Mouse (Mus musculus) thymus, adult 2 months (tissue): ENCODE results near the gene Ccser1. TPM values are rescaled to one million over a fixed set of nuclear protein-coding genes. Genes with fewer than 3 reads are reported as not detected.

Experiments
- DNase-seq: peaks from one replicate; pipeline ENCODE4 v3.0.0; 2021
- H3K27ac ChIP-seq: fragments of 200-500 bp; 2 replicates; pipeline ENCODE4 v1.5.1; 2012; ENCODE audit warnings: low read length, control low read depth; ENCODE audit not compliant: control insufficient read depth, insufficient read depth
- H3K27me3 ChIP-seq: fragments of 200-500 bp; 2 replicates; pipeline ENCODE4 v1.6.1; 2012; ENCODE audit warnings: mild to moderate bottlenecking, low read length, moderate library complexity, mixed read lengths; ENCODE audit not compliant: control insufficient read depth, insufficient read depth
- H3K36me3 ChIP-seq: fragments of 200-500 bp; 2 replicates; pipeline ENCODE4 v1.6.1; 2012; ENCODE audit warnings: mild to moderate bottlenecking, low read length, moderate library complexity; ENCODE audit not compliant: control insufficient read depth, insufficient read depth
- H3K4me1 ChIP-seq: fragments of 200-500 bp; replicated peaks from 2 replicates; pipeline ENCODE4 v1.6.1; 2012; ENCODE audit warnings: low read length; ENCODE audit not compliant: control insufficient read depth, insufficient read depth
- H3K4me3 ChIP-seq: fragments of 200-500 bp; 2 replicates; pipeline ENCODE4 v1.5.1; 2012; ENCODE audit warnings: mild to moderate bottlenecking, low read length, control low read depth, moderate library complexity; ENCODE audit not compliant: control insufficient read depth, insufficient read depth
- CTCF ChIP-seq: fragments of 200-500 bp; IDR thresholded peaks from 2 replicates; pipeline ENCODE4 v1.5.1; 2012; ENCODE audit warnings: mild to moderate bottlenecking, control low read depth, low read length, moderate library complexity, borderline replicate concordance; ENCODE audit not compliant: control insufficient read depth, poor library complexity, insufficient read depth; ENCODE audit errors: extremely low read depth
- POLR2A ChIP-seq: fragments of 200-500 bp; IDR thresholded peaks from 2 replicates; pipeline ENCODE4 v1.6.1; 2012; ENCODE audit warnings: mild to moderate bottlenecking, low read length, control low read depth, moderate library complexity; ENCODE audit not compliant: control insufficient read depth, poor library complexity, insufficient read depth; ENCODE audit errors: extremely low read depth
- WGBS: fragments of 180-500 bp; shearing (Covaris S2); methylation state at CpG from one replicate; pipeline ENCODE4 v1.1.7; 2018; 5-methylcytosine and 5-hydroxymethylcytosine counted together
- polyA plus RNA-seq: library from polyadenylated mRNA; depleted of rRNA; stranded (reverse); fragments of >200 nt; gene quantifications from 2 replicates; pipeline ENCODE4 v1.2.3, GENCODE M21; 2012

Gene Ccser1
- polyA plus RNA-seq, 1 experiment: 1.6 TPM

DNA sequence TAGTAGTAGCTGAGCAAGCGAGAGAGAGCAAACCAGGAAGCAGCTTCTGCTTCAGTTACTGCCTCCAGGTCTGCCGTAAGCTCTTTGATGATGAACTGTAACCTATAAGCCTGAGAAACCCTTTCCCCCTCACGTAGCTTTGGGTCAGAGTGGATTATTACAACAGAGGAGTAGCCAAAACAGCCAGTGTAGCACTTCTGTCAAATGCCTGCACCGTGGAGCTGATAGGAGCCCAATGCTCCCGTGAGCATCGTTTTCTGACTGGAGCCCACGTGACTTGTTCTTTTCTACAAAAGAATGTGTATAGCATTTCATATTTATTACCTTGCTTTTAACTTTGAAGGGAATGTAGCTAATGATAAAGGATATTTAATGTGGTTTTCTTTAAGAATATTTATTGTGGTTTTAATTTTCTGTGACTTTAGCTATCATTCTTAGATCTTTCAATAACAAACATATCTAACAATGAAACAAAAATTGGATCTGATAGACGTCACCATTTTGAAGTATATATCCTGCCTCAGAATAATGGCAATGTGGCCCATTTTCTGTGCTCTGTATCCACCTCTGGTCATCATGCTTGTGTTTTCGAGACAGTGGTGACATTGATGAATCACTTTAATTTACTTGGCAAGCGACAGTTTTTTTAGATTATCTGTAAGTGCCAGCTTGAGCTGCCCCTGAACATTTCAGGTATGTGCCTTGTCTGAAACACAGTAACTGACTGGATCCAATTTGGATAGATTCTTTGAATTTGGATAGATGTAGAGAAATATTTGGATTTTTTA is 78.9 kb downstream of the Ccser1 start:
- peaks cover 7% of the 10 kb centered on the region for H3K4me1 ChIP-seq
- WGBS: 79% methylated on average over 10 of the region's 10 CpGs

DNA sequence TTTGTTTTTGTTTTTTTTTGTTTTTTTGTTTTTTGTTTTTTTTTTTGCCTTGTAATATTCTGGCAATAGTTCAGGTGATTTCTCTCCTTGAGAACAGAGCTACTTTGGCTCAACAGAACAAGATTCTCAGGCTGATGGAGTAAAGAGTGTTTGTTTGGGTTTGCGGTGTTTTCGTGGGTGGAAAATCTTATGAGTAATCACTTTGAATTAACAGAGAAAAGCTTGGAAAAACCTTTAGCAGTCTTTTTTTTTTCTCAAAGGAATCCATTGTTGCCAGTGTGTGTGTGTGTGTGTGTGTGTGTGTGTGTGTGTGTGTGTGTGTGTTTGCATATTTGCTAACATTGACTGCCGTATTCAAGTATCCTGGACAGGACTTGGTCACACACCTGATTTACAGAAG is 81.3 kb downstream of the Ccser1 start:
- 89% methylated on average over 3 of the region's 3 CpGs for WGBS
- no peak for DNase-seq
- Histone ChIP-seq H3K27me3 (no peaks in the 10 kb centered on the region), H3K4me1 (peaks cover 7% of the 10 kb centered on the region), H3K36me3 (no peaks in the 10 kb centered on the region), H3K27ac (no peak overlapping the region), H3K4me3 (no peak overlapping the region)
- TF ChIP-seq POLR2A: no peak
- no peak for TF ChIP-seq CTCF

More for the DNA sequence above, 78.9 kb downstream of the Ccser1 start:
- no peak for TF ChIP-seq CTCF
- no peak for TF ChIP-seq POLR2A
- Histone ChIP-seq H3K27me3 (no peaks in the 10 kb centered on the region), H3K27ac (no peak overlapping the region), H3K4me3 (no peak overlapping the region), H3K36me3 (no peaks in the 10 kb centered on the region)
- no peak for DNase-seq

DNA sequence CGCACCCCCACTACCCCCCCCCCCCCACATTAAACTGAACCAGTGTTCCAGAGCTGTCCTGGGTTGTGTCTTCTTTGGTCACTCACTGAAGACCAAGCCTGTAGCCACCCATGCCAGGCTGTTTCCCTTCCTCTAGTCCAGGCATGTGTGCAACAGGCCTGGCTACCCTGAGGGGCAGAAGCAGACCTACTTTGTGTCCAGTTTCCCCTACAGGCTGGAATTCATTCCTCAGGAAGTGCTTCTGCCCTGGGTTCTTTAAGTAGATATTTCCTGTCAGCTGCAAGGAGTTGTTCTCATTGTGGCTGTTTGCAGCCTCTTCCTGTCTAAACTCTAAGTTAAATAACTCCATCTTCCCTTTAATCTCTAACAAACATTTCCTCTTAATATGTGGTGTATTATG is 82.3 kb downstream of the Ccser1 start:
- Histone ChIP-seq H3K27ac (peak overlapping the region; percentile 30; the same call in 1 of the 2 replicates), H3K4me1 (peaks cover 7% of the 10 kb centered on the region), H3K4me3 (no peak overlapping the region), H3K36me3 (no peaks in the 10 kb centered on the region), H3K27me3 (no peaks in the 10 kb centered on the region)
- TF ChIP-seq POLR2A (no peak), CTCF (no peak)
- DNase-seq: peak; percentile 15
- 11% methylated on average over 1 of the region's 1 CpGs for WGBS

DNA sequence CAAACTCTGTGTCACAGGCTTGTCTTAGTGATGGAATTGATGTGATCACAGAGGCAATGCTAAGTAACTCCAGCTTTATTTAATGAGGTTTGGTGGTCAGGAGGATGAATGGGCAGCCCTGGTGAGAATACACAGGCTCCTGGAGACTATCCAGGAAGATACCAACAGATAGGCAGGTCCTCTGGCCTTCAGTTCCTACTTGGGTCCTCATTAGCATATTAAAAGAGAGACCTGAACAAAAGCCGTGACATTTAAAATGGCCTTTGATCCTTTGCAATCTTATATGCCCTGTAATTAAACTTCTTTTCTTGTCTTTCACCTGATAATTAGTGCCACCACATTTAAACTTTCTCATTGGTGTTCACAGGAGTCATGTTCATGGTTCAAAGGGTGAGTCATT is 83.2 kb downstream of the Ccser1 start:
- WGBS: 46% methylated on average over 1 of the region's 1 CpGs
- no peaks in the 10 kb centered on the region for H3K27me3 ChIP-seq
- H3K4me1 ChIP-seq: peaks cover 7% of the 10 kb centered on the region
- no peaks in the 10 kb centered on the region for H3K36me3 ChIP-seq
- no peak for DNase-seq
- H3K27ac ChIP-seq: no peak overlapping the region
- TF ChIP-seq POLR2A (no peak), CTCF (no peak)
- no peak overlapping the region for H3K4me3 ChIP-seq

DNA sequence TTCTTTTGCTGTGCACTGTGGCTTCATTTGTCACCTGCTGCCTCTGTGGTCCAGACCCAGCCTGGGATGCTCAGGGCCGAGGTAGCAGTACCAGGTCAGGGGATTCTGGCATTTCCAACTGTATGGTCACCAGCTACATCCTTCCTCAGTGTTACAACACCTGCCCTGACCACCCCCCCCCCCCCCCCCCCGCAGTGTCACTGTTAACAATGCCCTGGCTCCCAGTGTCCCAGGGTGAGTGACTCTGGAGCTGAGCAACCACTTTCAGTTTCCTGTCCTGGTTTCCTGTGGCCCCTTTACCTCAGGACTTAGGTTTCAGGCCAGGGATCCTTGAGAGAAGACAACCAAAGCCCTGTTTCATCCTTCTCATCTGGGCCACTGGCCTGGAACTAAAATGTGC is 90.9 kb downstream of the Ccser1 start:
- Histone ChIP-seq H3K27me3 (no peaks in the 10 kb centered on the region), H3K27ac (no peak overlapping the region), H3K4me3 (no peak overlapping the region), H3K36me3 (no peaks in the 10 kb centered on the region), H3K4me1 (no peaks in the 10 kb centered on the region)
- TF ChIP-seq POLR2A (no peak), CTCF (no peak)
- 43% methylated on average over 2 of the region's 2 CpGs for WGBS
- DNase-seq: no peak

DNA sequence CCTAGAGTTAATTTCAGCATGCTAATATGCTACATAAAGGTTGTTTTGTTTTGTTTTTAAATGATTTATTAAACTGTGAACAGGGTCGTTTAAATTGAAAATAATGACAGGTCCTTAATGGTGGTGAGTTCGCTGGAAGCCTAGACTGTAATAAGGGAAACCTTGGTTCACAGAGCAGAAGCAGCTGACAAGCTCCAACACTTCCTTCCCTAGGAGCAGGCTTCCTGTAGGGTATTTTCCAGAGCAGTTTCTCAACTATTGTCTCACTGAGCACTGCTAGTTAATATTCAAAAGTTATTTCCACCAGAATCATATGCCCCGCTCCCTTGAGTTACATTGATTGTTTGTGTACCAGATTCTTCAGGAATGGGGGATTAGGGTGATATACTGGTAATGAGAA is 93.3 kb downstream of the Ccser1 start:
- TF ChIP-seq POLR2A: no peak
- no peaks in the 10 kb centered on the region for H3K4me1 ChIP-seq
- no peak overlapping the region for H3K27ac ChIP-seq
- WGBS: 68% methylated on average over 3 of the region's 3 CpGs
- no peaks in the 10 kb centered on the region for H3K27me3 ChIP-seq
- no peaks in the 10 kb centered on the region for H3K36me3 ChIP-seq
- DNase-seq: no peak
- no peak overlapping the region for H3K4me3 ChIP-seq

DNA sequence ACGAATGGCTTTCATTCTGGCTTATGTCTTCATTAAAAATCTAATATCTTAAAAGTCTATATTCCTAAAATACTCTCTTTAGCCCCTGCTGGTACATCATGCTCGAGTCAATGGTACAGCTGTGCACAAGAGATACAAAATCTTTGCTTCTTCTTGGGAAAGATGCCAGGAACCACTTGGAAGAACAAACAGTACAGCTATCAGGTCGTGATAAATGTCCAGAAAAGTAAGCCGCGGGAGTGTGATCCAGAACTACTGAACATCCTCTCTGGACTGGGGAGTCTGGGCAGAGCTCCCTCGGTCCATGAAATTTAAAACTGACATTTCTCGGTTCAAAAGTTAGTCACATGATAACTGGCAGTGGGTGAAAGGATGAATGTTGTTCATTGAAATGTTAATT is 99.4 kb downstream of the Ccser1 start:
- DNase-seq: no peak
- Histone ChIP-seq H3K27me3 (no peaks in the 10 kb centered on the region), H3K4me3 (no peak overlapping the region), H3K36me3 (no peaks in the 10 kb centered on the region), H3K4me1 (no peaks in the 10 kb centered on the region), H3K27ac (no peak overlapping the region)
- WGBS: 89% methylated on average over 7 of the region's 7 CpGs
- TF ChIP-seq CTCF (no peak), POLR2A (no peak)

DNA sequence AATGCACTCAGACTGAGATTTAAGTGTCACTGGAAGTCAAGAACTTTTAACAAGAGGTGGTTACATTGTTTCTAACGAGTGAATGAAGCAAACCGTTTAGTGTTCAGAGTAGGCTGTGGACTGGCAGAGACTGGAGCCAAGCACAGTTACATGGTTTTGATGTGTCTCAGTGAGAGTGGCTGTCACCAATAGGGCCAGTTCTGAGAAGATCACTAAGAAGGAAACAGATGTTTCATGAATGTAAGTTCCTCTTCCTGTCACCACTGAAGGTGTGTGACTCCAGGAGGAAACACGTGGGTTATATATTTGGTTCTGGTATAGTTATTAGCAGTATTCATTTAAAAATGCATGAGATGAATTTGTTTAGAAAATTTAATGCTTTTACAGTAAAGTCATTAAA is 112.8 kb downstream of the Ccser1 start:
- H3K4me3 ChIP-seq: no peak overlapping the region
- no peaks in the 10 kb centered on the region for H3K36me3 ChIP-seq
- peaks cover 2% of the 10 kb centered on the region; the same call in 1 of the 2 replicates for H3K4me1 ChIP-seq
- DNase-seq: no peak
- H3K27ac ChIP-seq: no peak overlapping the region
- H3K27me3 ChIP-seq: no peaks in the 10 kb centered on the region
- WGBS: 0% methylated on average over 3 of the region's 3 CpGs
- TF ChIP-seq POLR2A: no peak
